Mouse (Mus musculus) C2C12 (cell line): Measurements from ENCODE around the gene Gm17555. TPM values are rescaled to one million over a fixed set of nuclear protein-coding genes. Genes with fewer than 3 reads are reported as not detected.

Source experiments
- H3K27me3 ChIP-seq: one replicate; pipeline ENCODE4 v1.6.1; 2011; ENCODE audit not compliant: control insufficient read depth, insufficient read depth, insufficient read length
- H3K36me3 ChIP-seq: one replicate; pipeline ENCODE4 v1.6.1; 2011; ENCODE audit not compliant: control insufficient read depth, insufficient read depth
- H3K4me3 ChIP-seq: one replicate; pipeline ENCODE4 v1.5.1; 2011; ENCODE audit warnings: mild to moderate bottlenecking, control low read depth; ENCODE audit not compliant: poor library complexity, insufficient read depth, severe bottlenecking
- H3K79me2 ChIP-seq: one replicate; pipeline ENCODE4 v1.6.1; 2011; ENCODE audit not compliant: control insufficient read depth, insufficient read depth
- H3K79me3 ChIP-seq: one replicate; pipeline ENCODE4 v1.6.1; 2011; ENCODE audit warnings: low read depth, control low read depth
- H3ac ChIP-seq: one replicate; pipeline ENCODE3; 2011; ENCODE audit warnings: low read depth; ENCODE audit not compliant: control insufficient read depth, insufficient read length
- CEBPB ChIP-seq: IDR thresholded peaks from one replicate; pipeline ENCODE4 v1.6.1; 2011; ENCODE audit warnings: low read depth, mild to moderate bottlenecking, control low read depth, moderate library complexity
- CTCF ChIP-seq: IDR thresholded peaks from one replicate; pipeline ENCODE4 v1.5.1; 2011; ENCODE audit not compliant: control insufficient read depth, insufficient read depth, insufficient read length
- FOSL1 ChIP-seq: IDR thresholded peaks from one replicate; pipeline ENCODE4 v1.8.0; 2011; ENCODE audit warnings: mild to moderate bottlenecking, low read length; ENCODE audit not compliant: poor library complexity, insufficient read depth, severe bottlenecking
- MAX ChIP-seq: IDR thresholded peaks from one replicate; pipeline ENCODE4 v1.6.1; 2011; ENCODE audit warnings: mild to moderate bottlenecking, control low read depth
- MYOD1 ChIP-seq: IDR thresholded peaks from one replicate; pipeline ENCODE4 v1.6.1; 2011; ENCODE audit warnings: low read depth; ENCODE audit not compliant: control insufficient read depth, insufficient read length
- MYOG ChIP-seq: IDR thresholded peaks from one replicate; pipeline ENCODE4 v1.6.1; 2011; ENCODE audit not compliant: control insufficient read depth, insufficient read length; ENCODE audit errors: extremely low read depth
- USF1 ChIP-seq: IDR thresholded peaks from one replicate; pipeline ENCODE4 v1.6.1; 2011; ENCODE audit warnings: low read depth, mild to moderate bottlenecking, control low read depth, moderate library complexity
- polyA plus RNA-seq: library from polyadenylated mRNA; unstranded; fragments of >200 nt; fragmentation: generic; extraction: Trizol; gene quantifications from one replicate; pipeline ENCODE4 v1.2.1, GENCODE M21; 2012; ENCODE audit warnings: missing spikeins

Gm17555 gene
- polyA plus RNA-seq, 1 experiment, result not detected

- no peaks in the 10 kb centered on the region for H3K36me3 ChIP-seq
- H3K4me3 ChIP-seq, result no peak overlapping the region
- TF ChIP-seq USF1, result no peak
- no peaks in the 10 kb centered on the region for H3K27me3 ChIP-seq
- no peaks in the 10 kb centered on the region for H3K79me3 ChIP-seq
- no peaks in the 10 kb centered on the region for H3K79me2 ChIP-seq
- no peak overlapping the region for H3ac ChIP-seq
These were observed 22.0 kb downstream of the Gm17555 start for GRCm38 (mm10) chr2:126236905-126237304.

GRCm38 (mm10) chr2:126245446-126245845 lies 30.5 kb downstream of the Gm17555 start:
- no peaks in the 10 kb centered on the region for H3K27me3 ChIP-seq
- H3ac ChIP-seq, result no peak overlapping the region
- H3K79me3 ChIP-seq, result no peaks in the 10 kb centered on the region
- H3K36me3 ChIP-seq, result no peaks in the 10 kb centered on the region
- no peaks in the 10 kb centered on the region for H3K79me2 ChIP-seq
- H3K4me3 ChIP-seq, result no peak overlapping the region
- no peak for TF ChIP-seq CTCF
- no peak for TF ChIP-seq MYOD1
- TF ChIP-seq USF1, result no peak
- no peak for TF ChIP-seq FOSL1
- TF ChIP-seq CEBPB, result no peak
- no peak for TF ChIP-seq MAX
- no peak for TF ChIP-seq MYOG

- TF ChIP-seq MYOD1 (no peak), CEBPB (no peak), USF1 (no peak), CTCF (no peak), MAX (no peak), FOSL1 (no peak), MYOG (no peak)
- no peaks in the 10 kb centered on the region for H3K79me2 ChIP-seq
- no peaks in the 10 kb centered on the region for H3K36me3 ChIP-seq
- H3K79me3 ChIP-seq, result no peaks in the 10 kb centered on the region
- H3ac ChIP-seq, result no peak overlapping the region
- H3K4me3 ChIP-seq, result no peak overlapping the region
- H3K27me3 ChIP-seq, result no peaks in the 10 kb centered on the region
These were observed 33.6 kb downstream of the Gm17555 start for GRCm38 (mm10) chr2:126248536-126248935.

GRCm38 (mm10) chr2:126252211-126252610 lies 37.3 kb downstream of the Gm17555 start:
- Histone ChIP-seq H3K27me3 (no peaks in the 10 kb centered on the region), H3K36me3 (no peaks in the 10 kb centered on the region), H3ac (no peak overlapping the region), H3K79me3 (no peaks in the 10 kb centered on the region), H3K79me2 (no peaks in the 10 kb centered on the region), H3K4me3 (no peak overlapping the region)
- TF ChIP-seq USF1 (no peak), MYOG (no peak), MYOD1 (no peak), FOSL1 (no peak), MAX (no peak), CTCF (no peak), CEBPB (no peak)

Other genes starting within 250 kb of the Gm17555 start
- 2.6 TPM for gene Fgf7, start 180.4 kb upstream of the Gm17555 start, polyA plus RNA-seq
- gene Fam227b, start 63.1 kb upstream of the Gm17555 start, polyA plus RNA-seq, result not detected
- 8.3 TPM for gene Dtwd1, start 63.0 kb upstream of the Gm17555 start, polyA plus RNA-seq